Mouse (Mus musculus) layer of hippocampus, postnatal 25 days (tissue): ENCODE data around the gene Hoxa6. TPM values are rescaled to one million over a fixed set of nuclear protein-coding genes. Genes with fewer than 3 reads are reported as not detected.

Experiments
- DNase-seq, 2 experiments: peaks; one replicate each; pipeline ENCODE4 v3.0.0; 2022; ENCODE audit warnings: mixed read lengths in 2 of 2, low spot score in 1 of 2; ENCODE audit errors: extremely low spot score in 1 of 2
- total RNA-seq, 2 experiments: library from RNA; stranded (reverse); gene quantifications; 2 replicates each; pipeline ENCODE4 v1.2.3; 2021

Hoxa6 gene
- total RNA-seq, 2 experiments from 2014 or later, result not detected

DNA sequence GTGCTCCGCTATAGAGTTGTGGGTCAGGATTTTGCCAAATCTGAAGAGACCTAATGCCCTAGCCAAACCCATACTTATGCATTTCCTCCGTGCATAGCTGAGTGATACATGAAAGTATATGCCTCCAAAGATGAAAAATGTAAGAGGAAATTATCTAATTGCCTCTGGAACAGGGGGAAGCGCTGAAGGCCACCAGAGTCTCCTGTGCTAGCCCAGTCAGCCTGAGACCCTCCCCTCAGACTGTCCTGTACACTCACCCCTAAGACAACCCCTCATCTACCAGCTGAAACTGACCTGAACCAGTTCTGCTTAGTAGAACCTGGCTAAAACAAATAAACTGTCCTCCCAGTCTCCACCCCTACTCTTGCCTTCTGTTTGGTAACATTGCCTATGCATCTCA, 27.8 kb downstream of the Hoxa6 start:
- DNase-seq, result no peak

DNA sequence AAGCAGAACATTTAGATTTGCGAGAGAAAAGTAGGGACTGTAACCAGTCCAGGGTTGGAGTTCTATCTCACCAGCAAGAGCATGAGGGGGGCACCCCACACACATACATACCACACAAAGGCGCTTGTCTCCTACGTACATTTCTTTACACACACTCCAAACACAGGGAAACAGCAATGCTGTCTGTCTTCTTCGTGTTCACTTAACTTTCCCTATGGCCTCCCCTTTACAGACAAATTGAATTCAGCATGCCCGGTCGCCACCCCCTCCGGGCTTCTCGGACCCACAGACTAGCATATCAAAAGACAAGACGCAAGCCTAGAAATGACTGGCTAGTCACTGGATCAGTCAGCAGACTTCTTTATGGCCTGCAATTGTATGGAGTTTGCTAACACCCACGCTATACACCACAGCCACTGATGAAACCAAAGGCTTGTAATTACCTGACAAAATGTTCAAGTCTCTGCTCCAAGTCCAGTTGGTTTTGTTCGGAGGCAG, 28.3 kb downstream of the Hoxa6 start:
- no peak for DNase-seq

DNA sequence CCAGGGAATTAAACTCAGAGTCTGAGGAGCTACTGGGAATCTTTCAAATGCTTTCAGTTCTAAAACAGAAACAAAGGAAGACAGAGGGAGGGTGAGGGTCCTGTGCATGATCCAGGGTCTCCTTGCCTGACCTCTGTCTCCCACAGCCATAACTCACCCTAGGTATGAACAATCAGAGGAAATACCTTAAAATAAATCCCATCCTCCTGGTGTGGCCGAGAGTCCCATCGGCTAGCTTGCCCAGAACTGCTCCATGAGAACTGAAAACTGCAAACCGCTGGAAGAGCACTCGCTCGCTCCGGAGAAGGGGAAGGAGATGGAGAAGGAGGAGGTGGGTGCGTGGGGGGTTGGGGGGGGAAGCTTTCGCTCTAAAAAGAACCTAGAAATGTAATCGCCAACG, 28.8 kb downstream of the Hoxa6 start:
- DNase-seq, result no peak

DNA sequence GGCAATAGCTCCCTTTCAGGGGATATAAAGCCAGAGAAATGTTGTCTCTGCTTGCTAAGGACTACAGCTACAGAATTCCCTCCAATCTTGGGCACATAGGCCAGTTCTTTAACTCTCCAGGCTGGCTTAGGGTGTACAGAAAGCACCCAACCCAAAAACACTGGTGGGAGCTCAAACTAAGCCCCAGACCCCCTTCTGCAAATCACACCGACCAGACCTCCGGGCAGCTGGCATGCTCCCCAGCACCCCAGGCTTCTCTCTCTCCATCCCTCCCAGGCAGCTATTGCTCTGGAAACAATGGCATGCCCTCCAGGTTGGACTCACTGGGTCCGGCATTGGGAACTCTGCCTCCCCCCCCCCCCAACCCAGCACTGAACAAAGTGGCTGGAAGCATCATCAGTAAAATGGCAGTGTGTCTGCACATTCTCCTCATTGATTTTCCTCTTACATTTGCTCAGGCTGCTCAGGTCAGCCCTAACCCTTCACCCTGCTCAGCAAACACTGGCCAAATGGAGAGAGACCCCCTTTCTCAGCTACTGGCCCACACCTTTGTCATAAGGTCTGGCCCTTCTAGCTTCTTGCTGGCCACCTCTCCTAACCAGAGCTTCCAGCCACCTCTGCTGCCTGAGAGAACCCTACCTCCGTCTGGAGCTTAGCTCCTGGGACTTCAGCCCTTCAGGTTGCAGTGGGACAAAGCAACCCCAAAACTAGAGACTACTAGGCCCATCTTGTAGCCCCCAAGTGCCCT, 29.4 kb downstream of the Hoxa6 start:
- no peak for DNase-seq

DNA sequence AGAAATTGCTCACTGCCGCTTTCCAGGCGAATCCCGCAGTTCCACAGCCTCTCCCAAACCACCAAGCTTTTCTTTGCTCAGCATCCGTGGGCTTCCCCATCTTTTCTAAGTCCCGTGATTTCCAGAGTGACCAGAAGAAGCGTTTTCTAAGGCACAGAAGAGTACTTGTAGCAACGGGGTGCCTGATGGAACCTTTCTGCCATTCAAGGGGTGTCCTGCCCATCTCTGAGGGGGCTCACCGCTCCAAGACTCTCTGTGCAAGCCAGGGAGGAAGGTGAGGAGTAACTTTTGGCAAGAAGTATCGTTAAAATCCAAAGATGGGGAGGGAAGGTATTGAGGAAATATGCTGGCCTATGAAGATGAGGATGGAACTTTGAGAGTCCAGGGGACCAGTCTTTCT, 30.7 kb downstream of the Hoxa6 start:
- DNase-seq, result no peak

DNA sequence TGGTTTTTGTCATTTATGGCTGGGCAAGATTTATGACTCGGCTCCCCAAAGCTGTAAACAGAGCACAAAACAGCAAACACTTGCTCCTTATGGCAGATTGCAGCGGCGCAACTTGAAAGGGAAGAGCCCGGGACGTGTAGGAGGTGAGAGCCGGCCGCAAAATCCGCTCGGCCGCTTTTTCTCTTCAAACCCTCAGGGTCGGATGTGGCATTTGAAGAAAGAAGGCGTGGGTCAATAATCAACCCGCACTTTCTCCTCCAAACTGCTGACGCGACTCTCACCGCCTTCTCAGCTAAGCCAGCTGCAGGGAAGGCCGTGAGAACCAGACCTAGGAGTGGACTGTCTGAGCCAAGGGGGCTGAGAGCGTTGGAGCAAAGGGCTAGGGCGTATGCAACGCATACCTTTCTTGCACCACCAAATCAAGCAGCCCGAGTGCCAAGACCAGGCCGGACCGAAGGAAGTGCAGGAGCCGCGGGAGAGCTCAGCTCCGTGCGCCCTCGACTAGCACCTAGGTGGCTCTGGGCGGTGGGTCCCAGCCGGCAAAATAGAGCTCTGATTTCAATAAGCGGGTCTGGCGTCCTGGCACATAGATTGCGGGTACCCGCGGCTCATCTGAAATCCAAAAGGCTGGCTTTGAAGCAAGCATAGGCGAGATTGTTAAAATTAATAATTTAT, 31.3 kb downstream of the Hoxa6 start, which contains the start of gene 5730596B20Rik:
TSS of gene 5730596B20Rik (plus strand) at position 438 of the 675 bp plus-strand sequence.
- no peak for DNase-seq

DNA sequence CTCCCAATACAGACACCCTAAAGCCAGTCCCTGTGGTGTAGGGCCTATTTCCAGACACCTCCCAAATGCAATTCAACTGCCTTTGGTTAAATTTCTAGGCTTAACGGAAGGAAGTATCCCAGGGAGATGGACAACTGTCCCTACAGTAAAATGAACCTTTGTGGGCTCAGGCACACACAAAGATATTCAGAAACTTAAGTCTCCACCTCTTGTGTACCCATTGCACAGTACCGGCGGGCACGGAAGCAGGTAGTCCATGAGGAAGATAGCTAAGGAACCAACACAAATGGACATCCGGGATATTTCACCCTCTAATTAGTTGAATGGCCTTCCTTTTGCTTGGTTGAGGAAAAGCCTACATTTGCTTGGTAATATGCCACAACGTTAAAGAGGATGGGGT, 32.1 kb downstream of the Hoxa6 start:
- DNase-seq, result no peak

DNA sequence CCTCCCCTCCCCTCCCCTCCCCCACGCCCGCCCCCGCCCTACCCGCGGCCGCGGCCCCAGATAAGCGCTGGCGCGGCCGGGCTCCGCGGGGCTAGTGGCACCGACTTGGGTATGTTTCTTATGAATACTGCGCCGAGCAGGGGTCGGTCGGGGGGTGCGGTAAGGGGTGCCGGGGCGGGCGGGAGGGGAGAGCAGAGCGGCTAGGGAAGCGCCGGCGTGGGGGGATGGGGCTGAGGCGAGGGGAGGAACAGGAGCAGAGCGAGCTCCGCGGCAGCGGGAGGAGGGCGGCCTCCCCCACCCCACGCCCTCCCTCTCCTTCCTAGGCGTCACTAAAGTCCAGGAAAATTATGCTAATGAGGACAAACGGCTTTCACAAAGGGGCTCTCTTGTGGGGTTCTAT, 32.7 kb downstream of the Hoxa6 start:
- no peak for DNase-seq

DNA sequence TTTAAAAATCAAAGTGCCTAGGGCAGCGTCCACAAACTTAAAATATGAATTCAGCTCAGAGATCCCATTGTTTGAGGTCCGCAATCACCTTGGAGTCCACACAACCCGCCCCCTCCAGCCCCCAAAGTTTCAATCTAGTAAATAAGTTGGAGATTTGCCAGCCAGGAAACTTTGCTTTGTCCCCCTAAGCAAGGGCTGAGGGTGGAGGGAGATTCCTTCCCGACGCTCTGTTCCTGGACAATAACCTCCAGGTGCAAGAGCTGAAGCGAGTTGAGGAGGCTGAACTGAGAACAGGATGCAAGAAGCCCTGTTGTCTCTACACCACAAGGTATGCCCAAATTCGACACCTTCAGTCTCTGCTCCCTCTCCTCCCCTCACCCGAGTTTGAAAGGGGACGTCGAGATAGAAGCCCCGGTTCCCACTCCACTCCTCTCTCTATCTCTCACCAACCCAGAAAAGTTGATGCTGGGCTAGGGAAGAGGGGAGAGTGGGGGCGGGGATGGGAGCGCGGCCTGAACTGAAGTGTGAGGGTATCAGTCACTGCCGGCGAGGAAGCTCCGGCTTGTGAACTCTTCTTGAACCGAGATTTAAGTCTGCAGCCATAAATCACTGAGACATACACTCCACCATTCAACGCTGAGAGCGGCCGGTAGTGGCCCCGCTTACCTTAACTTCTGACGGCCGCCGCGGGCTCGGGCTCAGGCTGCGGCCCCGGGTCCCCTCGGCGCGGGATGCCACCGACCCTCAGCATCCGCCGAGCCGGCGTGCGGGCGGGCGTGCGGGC, 33.4 kb downstream of the Hoxa6 start:
- no peak for DNase-seq

DNA sequence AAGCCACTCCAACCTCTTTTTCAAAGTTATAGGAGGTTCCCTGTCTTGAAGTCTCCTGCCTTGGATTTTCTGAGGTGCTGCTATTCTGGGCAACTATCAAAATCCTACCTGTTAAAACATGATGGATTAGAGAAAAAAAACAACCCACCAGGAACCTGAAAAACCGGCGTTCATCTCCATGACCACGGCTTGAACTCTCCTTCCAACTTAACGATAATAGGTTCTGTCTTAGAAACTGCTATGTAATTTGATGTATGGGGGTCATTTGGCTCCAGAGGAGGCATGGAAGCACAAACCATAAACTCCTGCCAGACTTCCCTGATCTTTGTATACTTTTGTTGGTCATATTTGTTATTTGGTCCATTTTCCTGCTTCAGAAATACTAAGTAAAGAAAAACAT, 34.9 kb downstream of the Hoxa6 start:
- no peak for DNase-seq

DNA sequence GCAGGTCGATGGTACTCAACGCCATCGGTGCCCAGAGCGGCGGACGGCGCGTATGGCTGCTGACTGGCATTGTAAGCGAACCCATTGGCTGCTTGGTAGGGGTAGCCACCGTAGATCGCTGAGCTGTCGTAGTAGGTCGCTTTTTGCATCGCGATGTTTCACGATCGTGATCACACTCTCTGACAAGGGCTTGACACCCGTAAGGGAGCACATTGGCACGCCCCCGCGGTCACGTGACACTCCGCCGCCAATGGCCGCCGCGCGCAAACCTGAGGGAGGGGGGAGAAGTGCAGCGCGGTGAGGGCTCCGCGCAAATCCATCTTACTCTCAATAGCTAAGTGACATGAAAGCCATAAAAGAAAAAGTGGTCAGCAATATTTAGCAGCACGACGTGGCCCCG, 36.0 kb downstream of the Hoxa6 start:
- no peak for DNase-seq

DNA sequence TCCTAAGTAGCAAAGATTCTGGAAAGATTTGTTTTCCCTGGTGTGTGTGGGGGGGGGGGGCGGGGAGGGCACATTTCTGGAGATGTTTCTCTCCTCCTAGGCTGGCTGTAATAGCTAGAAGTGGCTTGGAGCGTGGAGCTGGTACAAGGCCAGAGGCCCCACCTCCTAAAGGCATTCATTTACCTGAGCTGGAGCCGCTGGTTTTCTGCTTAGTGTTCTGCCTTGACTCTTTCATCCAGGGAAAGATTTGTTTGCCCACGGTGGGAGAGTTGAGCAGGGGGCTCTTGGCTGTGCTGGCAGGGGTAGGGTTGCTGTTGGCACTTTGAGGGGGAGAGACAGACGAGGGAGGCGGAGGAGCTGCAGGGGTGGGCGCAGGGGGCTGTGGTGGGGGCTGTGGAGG, 36.6 kb downstream of the Hoxa6 start:
- no peak for DNase-seq

DNA sequence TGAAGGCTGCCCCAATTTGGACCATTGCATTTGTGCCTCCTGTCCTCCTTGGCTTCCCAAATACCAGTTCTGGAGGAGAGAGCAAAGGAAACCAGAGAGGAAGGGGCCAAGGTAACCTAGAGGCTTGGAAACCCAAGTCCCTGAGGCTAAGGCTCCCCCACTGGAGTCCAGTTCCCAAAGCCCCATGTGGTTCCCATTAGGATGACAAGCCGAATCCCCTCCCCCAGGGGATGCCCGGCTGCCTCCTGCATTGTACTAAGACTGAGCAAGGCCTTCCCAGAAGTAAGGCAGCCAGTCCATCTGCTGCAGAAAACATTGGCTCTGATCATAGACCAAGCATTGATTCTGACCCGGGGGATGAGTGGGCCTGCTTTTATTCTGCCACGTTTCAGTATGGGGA, 37.2 kb downstream of the Hoxa6 start:
- DNase-seq, result no peak

DNA sequence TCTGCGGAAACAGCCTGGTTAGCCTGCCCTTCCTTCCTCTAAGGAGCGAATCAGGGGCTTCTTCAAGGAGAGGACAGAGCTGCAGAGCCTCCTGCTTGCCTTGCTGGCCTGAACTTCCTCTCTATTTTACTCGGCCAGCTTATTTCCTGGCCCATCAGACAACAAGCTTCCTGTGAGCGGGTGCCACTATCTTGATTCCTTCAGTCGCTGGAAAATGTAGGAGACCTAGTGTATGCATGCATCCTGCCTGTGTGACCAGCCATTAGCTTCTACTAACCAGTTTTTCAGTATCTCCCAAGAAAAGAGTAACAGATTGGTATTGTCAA, 37.7 kb downstream of the Hoxa6 start:
- DNase-seq, result no peak

DNA sequence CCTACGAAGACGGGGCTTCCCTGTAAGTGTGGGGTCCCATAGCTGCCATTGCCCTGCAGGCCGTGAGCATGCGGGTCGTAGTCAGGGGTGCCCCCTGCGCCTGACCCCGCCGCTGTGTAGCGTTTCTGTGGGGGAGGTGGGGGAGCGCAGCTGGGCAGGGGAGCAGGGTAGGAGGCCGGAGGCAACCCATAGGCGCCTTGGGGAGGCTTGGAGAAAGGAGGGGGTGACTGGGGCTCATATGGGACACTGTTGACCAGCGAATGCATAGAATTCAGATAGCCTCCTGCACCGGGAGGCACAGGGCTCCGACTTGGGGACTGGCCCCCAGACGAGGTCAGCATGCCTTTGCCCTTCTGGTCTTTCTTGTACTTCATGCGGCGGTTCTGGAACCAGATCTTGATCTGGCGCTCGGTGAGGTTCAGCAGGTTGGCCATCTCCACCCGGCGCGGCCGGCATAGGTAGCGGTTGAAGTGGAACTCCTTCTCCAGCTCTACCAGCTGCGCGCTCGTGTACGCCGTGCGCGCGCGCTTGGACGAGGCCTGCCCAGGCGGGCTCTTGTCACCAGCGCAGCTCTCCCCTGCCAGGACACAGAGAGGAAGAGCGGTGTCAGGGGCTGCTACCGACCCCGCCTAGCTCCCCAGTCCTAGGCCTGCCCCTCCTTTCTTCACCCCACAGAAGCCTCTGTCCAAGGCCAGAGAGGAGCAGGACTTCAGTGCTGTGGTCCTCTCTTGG, 38.2 kb downstream of the Hoxa6 start:
- DNase-seq, result no peak

DNA sequence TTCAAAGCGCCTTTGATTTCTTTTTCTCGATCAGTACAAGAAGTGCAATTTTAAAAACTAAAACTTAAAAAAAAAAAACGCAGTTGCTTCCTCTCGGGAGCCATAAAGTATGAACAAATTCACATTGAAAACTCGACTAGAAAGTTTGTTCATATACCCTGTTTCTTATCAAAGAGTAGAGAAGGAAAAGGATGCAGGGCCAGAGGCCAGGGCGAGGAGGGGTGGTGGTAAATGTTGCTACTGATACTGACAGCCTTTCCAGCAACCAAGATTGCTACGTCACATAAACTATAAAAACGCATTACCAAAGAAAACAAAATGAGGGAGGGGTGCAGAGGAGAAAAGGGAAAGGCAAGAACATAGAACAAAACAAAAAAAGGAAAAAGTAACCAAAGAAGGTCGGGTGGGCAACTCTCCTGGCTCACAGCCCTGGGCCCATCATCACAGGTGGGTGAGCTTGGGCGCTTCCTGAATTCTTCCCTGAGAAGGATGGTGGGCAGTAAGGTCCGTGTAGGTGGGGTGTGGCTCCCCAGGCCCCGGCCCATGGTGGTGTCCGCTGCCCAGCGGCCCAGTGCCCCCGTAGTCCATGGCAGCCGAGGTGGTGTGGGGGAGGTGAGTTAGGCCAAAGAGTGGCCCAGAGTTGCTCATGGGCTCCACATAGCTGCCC, 38.9 kb downstream of the Hoxa6 start:
- no peak for DNase-seq

DNA sequence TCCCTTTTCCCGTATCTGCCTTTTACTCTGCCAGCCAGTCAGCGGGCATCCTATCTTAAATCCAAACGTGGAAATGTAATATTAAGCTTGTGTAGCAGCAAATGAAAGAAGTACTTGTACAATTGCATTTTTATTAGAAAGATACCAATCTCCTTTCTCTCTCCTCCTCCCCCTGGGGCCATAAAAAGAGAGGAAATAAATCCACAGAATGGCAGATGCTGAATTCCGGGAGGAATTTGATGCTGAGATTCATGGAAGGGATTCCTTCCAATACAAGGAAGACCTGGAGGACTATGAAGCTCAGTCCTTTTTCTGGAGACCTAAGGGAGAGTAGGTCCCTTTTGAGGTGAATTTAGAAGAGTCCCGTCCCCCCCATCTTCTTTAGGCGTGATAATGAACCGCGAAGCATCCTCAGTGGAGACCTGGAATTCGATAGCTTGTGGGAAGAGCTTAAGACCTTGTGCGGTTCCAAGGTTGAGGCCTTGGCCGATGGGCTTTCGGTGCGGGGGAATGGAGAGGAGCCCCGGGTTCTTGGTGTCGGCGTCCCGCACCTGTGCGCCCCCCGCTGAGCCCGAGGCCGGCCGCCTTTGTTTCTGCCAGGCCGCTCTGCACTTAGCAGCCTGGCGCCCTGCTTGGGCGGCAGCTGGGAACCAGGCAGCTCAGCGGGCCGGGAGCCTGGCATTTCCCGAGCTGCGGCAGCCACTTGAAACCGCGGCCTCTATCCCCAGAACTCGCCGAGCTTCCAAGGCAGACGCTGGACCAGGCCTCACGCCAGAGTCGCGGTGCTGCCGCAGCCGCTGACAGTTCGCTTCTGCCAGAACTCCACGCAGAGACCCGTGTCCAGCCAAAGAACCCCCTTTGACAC, 40.1 kb downstream of the Hoxa6 start:
- no peak for DNase-seq

DNA sequence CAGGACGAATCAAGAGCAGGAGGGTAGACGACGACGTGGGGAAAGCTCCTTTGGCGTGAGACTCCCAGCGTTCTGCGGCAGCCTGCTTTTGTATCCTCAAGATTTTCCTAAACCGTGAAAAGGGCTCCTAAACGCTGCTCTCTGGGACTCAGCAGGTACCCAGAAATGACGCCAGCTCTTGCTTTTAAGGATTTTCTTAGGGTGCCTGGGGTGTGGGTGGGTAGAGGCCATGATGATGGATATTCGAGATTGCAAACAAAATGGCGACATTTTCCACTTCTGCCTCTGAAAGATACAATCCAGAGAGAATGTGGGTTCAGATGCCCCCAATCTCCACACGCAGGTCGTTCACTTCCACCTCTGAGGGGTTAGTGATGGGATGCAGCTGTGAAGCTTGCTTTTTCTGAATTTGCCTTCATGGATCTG, 40.8 kb downstream of the Hoxa6 start:
- no peak for DNase-seq

DNA sequence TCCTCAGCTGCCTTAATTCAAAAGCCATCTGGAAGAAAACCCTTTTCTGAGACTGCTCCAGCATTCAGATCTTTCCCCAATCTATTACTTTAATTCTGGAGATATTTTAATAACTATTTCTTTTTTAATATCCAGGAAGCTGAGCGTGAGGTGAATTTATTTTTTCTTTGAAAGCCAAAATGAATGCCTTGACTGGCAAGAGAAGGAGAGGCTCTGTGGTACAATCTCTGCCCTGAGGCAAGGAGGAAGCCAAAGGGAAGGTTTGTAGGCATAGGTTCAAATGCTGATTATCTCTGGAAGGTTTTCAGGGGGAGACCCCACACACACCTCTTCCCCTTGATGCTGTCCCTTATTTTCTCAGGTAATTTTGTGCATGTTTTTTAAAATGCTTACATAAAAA, 41.3 kb downstream of the Hoxa6 start:
- DNase-seq, result no peak
